In genomic region chr2:115918561-115918960, GRCm38 (mm10) we compare ENCODE assay signal across 33 mouse cellular contexts.
"Had no signal": no experiment of that assay in that cellular context is flagged by ENCODE, and none has a peak within 500 bp of the region (broad histone marks: within the 10 kb centered on the region; RNA-seq: fewer than 3 reads in every experiment).

No protein-coding gene starts in this region.

- DNase-seq: heart, postnatal 10 days; heart, postnatal 14 days; heart, postnatal 36 days; heart, postnatal 4 days; kidney, adult 11 months; kidney, adult 18-20 months; kidney, adult 2 months; kidney, adult 8-10 months; kidney, adult 9 months; kidney, postnatal 10 days; kidney, postnatal 14 days; kidney, postnatal 25 days; kidney, postnatal 36 days; kidney, postnatal 4 days; layer of hippocampus, adult 9-11 months; layer of hippocampus, postnatal 36 days had no signal

- H3K36me3 ChIP-seq: heart, embryonic 15.5 days; hindbrain, embryonic 15.5 days had no signal

- H3K27ac ChIP-seq: heart, embryonic 10.5 days; heart, embryonic 13.5 days; heart, embryonic 15.5 days; hindbrain, embryonic 10.5 days; hindbrain, embryonic 14.5 days; hindbrain, embryonic 15.5 days; hindbrain, postnatal 0 days; kidney, embryonic 15.5 days; kidney, postnatal 0 days; layer of hippocampus, adult 2 months; left cerebral cortex, adult 2 months had no signal

- H3K27me3 ChIP-seq: heart, embryonic 12.5 days; heart, embryonic 13.5 days; heart, embryonic 15.5 days; hindbrain, embryonic 12.5 days; hindbrain, embryonic 13.5 days; hindbrain, embryonic 15.5 days; kidney, embryonic 15.5 days had no signal

- H3K4me3 ChIP-seq: heart, embryonic 10.5 days; heart, embryonic 12.5 days; heart, embryonic 13.5 days; heart, embryonic 15.5 days; hindbrain, embryonic 10.5 days; hindbrain, embryonic 12.5 days; hindbrain, embryonic 13.5 days; hindbrain, embryonic 15.5 days; kidney, embryonic 15.5 days; layer of hippocampus, adult 2 months; left cerebral cortex, adult 2 months had no signal

- H3K4me2 ChIP-seq: heart, embryonic 11.5 days; heart, embryonic 12.5 days; heart, embryonic 13.5 days; heart, embryonic 15.5 days; hindbrain, embryonic 12.5 days; hindbrain, embryonic 13.5 days; hindbrain, embryonic 14.5 days; hindbrain, embryonic 15.5 days; kidney, embryonic 15.5 days had no signal

- H3K9ac ChIP-seq: heart, embryonic 12.5 days; heart, embryonic 13.5 days; heart, embryonic 15.5 days; hindbrain, embryonic 12.5 days; hindbrain, embryonic 13.5 days; hindbrain, embryonic 14.5 days; hindbrain, embryonic 15.5 days; kidney, embryonic 15.5 days had no signal

- H3K9me3 ChIP-seq: heart, embryonic 10.5 days; heart, embryonic 12.5 days; heart, embryonic 13.5 days; heart, embryonic 15.5 days; hindbrain, embryonic 10.5 days; hindbrain, embryonic 12.5 days; hindbrain, embryonic 13.5 days; hindbrain, embryonic 15.5 days; kidney, embryonic 15.5 days had no signal

- ATAC-seq: hindbrain, embryonic 16.5 days; hindbrain, postnatal 0 days; inflammation-experienced regulatory T-cells, adult 6 months had no signal
